In genomic region chr6:30307691-30308090, GRCm38 (mm10) we compare ENCODE assay signal across 8 mouse cellular contexts. TPM values are rescaled to one million over a fixed set of nuclear protein-coding genes. Genes with fewer than 3 reads are reported as not detected.
DNase-seq lines count a peak whose midpoint lies in the region; ATAC-seq and TF ChIP-seq lines count a peak whose summit lies in the region.

No protein-coding gene starts in this region.

- 8% methylated on average over 9 of the region's 9 CpGs for WGBS in heart, embryonic 12.5 days
- 5% methylated on average over 9 of the region's 9 CpGs for WGBS in lung, embryonic 14.5 days
- WGBS in neural tube, embryonic 15.5 days, result 74% methylated on average over 9 of the region's 9 CpGs

- H3K4me3 ChIP-seq in C2C12 (ENCODE audit: insufficient read depth, poor library complexity, severe bottlenecking), result no peak overlapping the region
- no peak overlapping the region for H3K4me3 ChIP-seq in heart, embryonic 12.5 days
- no peak overlapping the region for H3K4me3 ChIP-seq in lung, embryonic 14.5 days (ENCODE audit: low read depth, low read length)
- H3K4me3 ChIP-seq in neural tube, embryonic 15.5 days (replicated peaks), result no peak overlapping the region

- 0 out of 2 replicates have a peak overlapping the region, but pooled peaks have one; percentile 46 for H3K9ac ChIP-seq in heart, embryonic 12.5 days
- H3K9ac ChIP-seq in lung, embryonic 14.5 days, result no peak overlapping the region
- H3K9ac ChIP-seq in neural tube, embryonic 15.5 days (replicated peaks), result no peak overlapping the region

- peak overlapping the region; percentile 74 for H3K27ac ChIP-seq in heart, embryonic 12.5 days (ENCODE audit: poor library complexity, severe bottlenecking)
- peak overlapping the region; percentile 28 for H3K27ac ChIP-seq in lung, embryonic 14.5 days (ENCODE audit: low read depth)
- H3K27ac ChIP-seq in neural tube, embryonic 15.5 days (replicated peaks), result no peak overlapping the region

- H3ac ChIP-seq in C2C12 (ENCODE audit: control insufficient read depth, insufficient read length, low read depth), result no peak overlapping the region

- H3K4me2 ChIP-seq in heart, embryonic 12.5 days, result peak overlapping the region; percentile 30; the same call in 1 of the 2 replicates
- H3K4me2 ChIP-seq in lung, embryonic 14.5 days, result peak overlapping the region; percentile 11; the same call in 1 of the 2 replicates
- H3K4me2 ChIP-seq in neural tube, embryonic 15.5 days, result no peak overlapping the region

- peaks cover 11% of the 10 kb centered on the region for H3K79me2 ChIP-seq in C2C12 (ENCODE audit: control insufficient read depth, insufficient read depth)

- H3K4me1 ChIP-seq in heart, embryonic 12.5 days (replicated peaks), result peaks cover 22% of the 10 kb centered on the region
- peaks cover 14% of the 10 kb centered on the region; the same call in 1 of the 2 replicates for H3K4me1 ChIP-seq in lung, embryonic 14.5 days (ENCODE audit: insufficient read depth)
- H3K4me1 ChIP-seq in neural tube, embryonic 15.5 days, result peaks cover 3% of the 10 kb centered on the region

- H3K36me3 ChIP-seq in C2C12 (ENCODE audit: control insufficient read depth, insufficient read depth), result no peaks in the 10 kb centered on the region
- no peaks in the 10 kb centered on the region for H3K36me3 ChIP-seq in heart, embryonic 12.5 days
- no peaks in the 10 kb centered on the region for H3K36me3 ChIP-seq in lung, embryonic 14.5 days (ENCODE audit: insufficient read depth)
- no peaks in the 10 kb centered on the region for H3K36me3 ChIP-seq in neural tube, embryonic 15.5 days

- H3K79me3 ChIP-seq in C2C12 (ENCODE audit: low read depth), result peaks cover 7% of the 10 kb centered on the region

- no peaks in the 10 kb centered on the region for H3K9me3 ChIP-seq in heart, embryonic 12.5 days (replicated peaks)
- H3K9me3 ChIP-seq in lung, embryonic 14.5 days (ENCODE audit: low read depth, low read length), result no peaks in the 10 kb centered on the region
- no peaks in the 10 kb centered on the region for H3K9me3 ChIP-seq in neural tube, embryonic 15.5 days (replicated peaks)

- TF ChIP-seq CTCF in C2C12 (IDR thresholded peaks at IDR 0.05; ENCODE audit: control insufficient read depth, insufficient read depth, insufficient read length), result no peak
- TF ChIP-seq CTCF in lung, embryonic 14.5 days (IDR thresholded peaks at IDR 0.05; ENCODE audit: low read depth), result no peak

- no peaks in the 10 kb centered on the region for H3K27me3 ChIP-seq in C2C12 (ENCODE audit: control insufficient read depth, insufficient read depth, insufficient read length)
- no peaks in the 10 kb centered on the region for H3K27me3 ChIP-seq in heart, embryonic 12.5 days (replicated peaks)
- H3K27me3 ChIP-seq in lung, embryonic 14.5 days (ENCODE audit: insufficient read depth, low read length), result no peaks in the 10 kb centered on the region
- no peaks in the 10 kb centered on the region for H3K27me3 ChIP-seq in neural tube, embryonic 15.5 days (replicated peaks)

- DNase-seq in adrenal gland, postnatal 10 days, result peak; percentile 67
- peak; percentile 57 for DNase-seq in lung, embryonic 14.5 days
- peak; percentile 52 for DNase-seq in urinary bladder, postnatal 25 days (ENCODE audit: low spot score)
- no peak for DNase-seq in cerebellum, adult 11 months
- DNase-seq in layer of hippocampus, adult 11-12 months (ENCODE audit: low spot score), result no peak

- peak; percentile 77 for ATAC-seq in heart, embryonic 12.5 days (ENCODE audit: insufficient number of reproducible peaks, low FRiP score)
- ATAC-seq in lung, embryonic 14.5 days (ENCODE audit: insufficient read depth), result no peak; the same call in 1 of the 2 replicates
- ATAC-seq in neural tube, embryonic 15.5 days (ENCODE audit: low FRiP score), result no peak

TF ChIP-seq in C2C12, 6 proteins besides CTCF, POLR2A, EP300 and RAD21:
- no peak for TF ChIP-seq USF1 (IDR thresholded peaks at IDR 0.05; ENCODE audit: low read depth)
- peak; percentile 85 for TF ChIP-seq CEBPB (IDR thresholded peaks at IDR 0.05; ENCODE audit: low read depth)
- no peak for TF ChIP-seq MAX (IDR thresholded peaks at IDR 0.05)
- no peak for TF ChIP-seq MYOG (IDR thresholded peaks at IDR 0.05; ENCODE audit: control insufficient read depth, extremely low read depth, insufficient read length)
- peak; percentile 83 for TF ChIP-seq MYOD1 (IDR thresholded peaks at IDR 0.05; ENCODE audit: control insufficient read depth, insufficient read length, low read depth)

RNA-seq across cellular contexts. Expression of gene Ube2h, which starts 3.4 kb away (rescaled TPM):
- 14.9 TPM for polyA plus RNA-seq in C2C12 (2012; fragmentation: generic; extraction: Trizol)
- 100 to 1,000 TPM; 106 to 117 TPM for total RNA-seq in adrenal gland, postnatal 10 days (2021)
- 69.3 and 70.9 TPM in 2 replicates for polyA plus RNA-seq in heart, embryonic 12.5 days (2016; fragmentation: Nextera tagmentation; extraction: Ambion mirVana)
- 42.3 and 45.8 TPM in 2 replicates for polyA plus RNA-seq in lung, embryonic 14.5 days (2014; fragmentation: Nextera tagmentation; extraction: Ambion mirVana)
- polyA plus RNA-seq in neural tube, embryonic 15.5 days (2015; fragmentation: Nextera tagmentation; extraction: Ambion mirVana), result 47.9 and 53.9 TPM in 2 replicates

Comparison
In these comparisons a context has a peak if more than half of its experiments do, and no peak if none do; other contexts are left out.
1. DNase-seq: peak in adrenal gland, postnatal 10 days (single experiment), lung, embryonic 14.5 days (single experiment) and urinary bladder, postnatal 25 days (single experiment); none in cerebellum, adult 11 months (single experiment) and layer of hippocampus, adult 11-12 months (single experiment).